Mouse (Mus musculus): Measurements from ENCODE around the gene Sox15.

- TF ChIP-seq TAL1 (IDR thresholded peaks at IDR 0.05; ENCODE audit: low read length): no peak
- TF ChIP-seq GATA1 (IDR thresholded peaks at IDR 0.05; ENCODE audit: low read length): no peak
Measured at GRCm38 (mm10) chr11:69617805-69618204, 37.3 kb upstream of the Sox15 start, which contains the start of gene Shbg.
